Mouse (Mus musculus) CH12.LX (cell line): ENCODE results near the gene March1. TPM values are rescaled to one million over a fixed set of nuclear protein-coding genes. Genes with fewer than 3 reads are reported as not detected.

Source experiments
- DNase-seq: peaks from one replicate; pipeline ENCODE4 v3.0.0-alpha.2; 2013; ENCODE audit errors: extremely low read depth
- H3K27ac ChIP-seq: 2 replicates; pipeline ENCODE4 v1.5.1; 2012; ENCODE audit warnings: low read depth, mild to moderate bottlenecking, control low read depth, moderate library complexity; ENCODE audit not compliant: insufficient read depth
- H3K27me3 ChIP-seq: replicated peaks from 2 replicates; pipeline ENCODE3; 2012; ENCODE audit warnings: inconsistent platforms
- H3K36me3 ChIP-seq, 2 experiments: replicated peaks in 1 of 2; 2 replicates each; pipeline versions ENCODE3 to v1.6.1; 2012; ENCODE audit warnings: inconsistent platforms in 1 of 2, low read length in 1 of 2, mild to moderate bottlenecking in 1 of 2, mixed read lengths in 1 of 2, moderate library complexity in 1 of 2; ENCODE audit not compliant: control insufficient read depth in 1 of 2, insufficient read depth in 1 of 2
- H3K4me1 ChIP-seq, 2 experiments: 2 replicates each; pipeline ENCODE4 v1.6.1; 2012; ENCODE audit warnings: inconsistent platforms in 1 of 2, moderate library complexity in 1 of 2; ENCODE audit not compliant: insufficient read depth in 2 of 2, control insufficient read depth in 1 of 2
- H3K4me2 ChIP-seq: 2 replicates; pipeline ENCODE4 v1.6.1; 2012; ENCODE audit warnings: low read depth, mild to moderate bottlenecking, control low read depth; ENCODE audit not compliant: poor library complexity, insufficient read depth, severe bottlenecking
- H3K4me3 ChIP-seq, 3 experiments: fragments of 150-350 bp in 1 of 3; sonication (generic) in 1 of 3; replicated peaks in 1 of 3; 2 replicates each; pipeline versions ENCODE3 to v1.5.1; 2011 to 2012; ENCODE audit warnings: low read depth in 2 of 3, low read length in 2 of 3, mild to moderate bottlenecking in 2 of 3, moderate library complexity in 2 of 3, control low read depth in 1 of 3, improper control_type of control experiment in 1 of 3, inconsistent platforms in 1 of 3, mixed read lengths in 1 of 3; ENCODE audit not compliant: poor library complexity in 1 of 3
- H3K79me2 ChIP-seq: replicated peaks from 2 replicates; pipeline ENCODE4 v1.6.1; 2012; ENCODE audit warnings: mild to moderate bottlenecking, moderate library complexity; ENCODE audit not compliant: control insufficient read depth, poor library complexity, insufficient read depth, severe bottlenecking; ENCODE audit errors: extremely low read depth
- H3K9ac ChIP-seq: 2 replicates; pipeline ENCODE4 v1.6.1; 2012; ENCODE audit warnings: low read depth, mild to moderate bottlenecking, control low read depth, moderate library complexity; ENCODE audit not compliant: insufficient read depth
- H3K9me3 ChIP-seq: replicated peaks from 2 replicates; pipeline ENCODE3; 2012; ENCODE audit warnings: low read length, inconsistent platforms, mixed read lengths
- BHLHE40 ChIP-seq: IDR thresholded peaks from 2 replicates; pipeline ENCODE4 v1.6.1; 2011; ENCODE audit warnings: mild to moderate bottlenecking, low read depth, low read length, improper control_type of control experiment
- CHD1 ChIP-seq: IDR thresholded peaks from 2 replicates; pipeline ENCODE4 v1.6.1; 2012; ENCODE audit warnings: low read depth, low read length, improper control_type of control experiment, inconsistent platforms
- CHD2 ChIP-seq: IDR thresholded peaks from 2 replicates; pipeline ENCODE4 v1.6.1; 2011; ENCODE audit warnings: low read length, improper control_type of control experiment
- CTCF ChIP-seq, 2 experiments: IDR thresholded peaks in 1 of 2; conservative IDR thresholded peaks in 1 of 2; 2 replicates each; pipeline ENCODE4 v1.5.1; 2011 to 2012; ENCODE audit warnings: low read depth in 2 of 2, low read length in 2 of 2, improper control_type of control experiment in 1 of 2, inconsistent platforms in 1 of 2, mild to moderate bottlenecking in 1 of 2, moderate library complexity in 1 of 2
- ELF1 ChIP-seq: IDR thresholded peaks from 2 replicates; pipeline ENCODE4 v1.6.1; 2014; ENCODE audit warnings: low read depth, mild to moderate bottlenecking, inconsistent platforms, low read length, improper control_type of control experiment
- EP300 ChIP-seq: IDR thresholded peaks from 2 replicates; pipeline ENCODE4 v1.6.1; 2011; ENCODE audit warnings: low read length, improper control_type of control experiment
- ETS1 ChIP-seq: conservative IDR thresholded peaks from 2 replicates; pipeline ENCODE4 v1.6.1; 2012; ENCODE audit warnings: low read depth, mild to moderate bottlenecking, inconsistent platforms, low read length, improper control_type of control experiment, moderate library complexity
- JUN ChIP-seq: IDR thresholded peaks from 2 replicates; pipeline ENCODE4 v1.6.1; 2011; ENCODE audit warnings: low read depth, mild to moderate bottlenecking, low read length, improper control_type of control experiment, moderate library complexity; ENCODE audit not compliant: insufficient read depth
- JUND ChIP-seq: conservative IDR thresholded peaks from 2 replicates; pipeline ENCODE4 v1.6.1; 2011; ENCODE audit warnings: low read depth, low read length, improper control_type of control experiment
- MAFK ChIP-seq: IDR thresholded peaks from 2 replicates; pipeline ENCODE4 v1.6.1; 2011; ENCODE audit warnings: low read length, improper control_type of control experiment; ENCODE audit not compliant: insufficient replicate concordance
- MAX ChIP-seq: IDR thresholded peaks from 2 replicates; pipeline ENCODE4 v1.6.1; 2011; ENCODE audit warnings: low read length, improper control_type of control experiment
- MAZ ChIP-seq: IDR thresholded peaks from 2 replicates; pipeline ENCODE4 v1.6.1; 2012; ENCODE audit warnings: low read depth, mild to moderate bottlenecking, inconsistent platforms, low read length, improper control_type of control experiment, moderate library complexity
- MEF2A ChIP-seq: IDR thresholded peaks from 2 replicates; pipeline ENCODE4 v1.6.1; 2014; ENCODE audit warnings: low read depth, mild to moderate bottlenecking, inconsistent platforms, low read length, improper control_type of control experiment, borderline replicate concordance
- MXI1 ChIP-seq: IDR thresholded peaks from 2 replicates; pipeline ENCODE4 v1.6.1; 2011; ENCODE audit warnings: mild to moderate bottlenecking, low read depth, low read length, improper control_type of control experiment
- NELFE ChIP-seq: IDR thresholded peaks from 2 replicates; pipeline ENCODE4 v1.6.1; 2011; ENCODE audit warnings: low read depth, low read length, improper control_type of control experiment
- NRF1 ChIP-seq: IDR thresholded peaks from 2 replicates; pipeline ENCODE4 v1.6.1; 2014; ENCODE audit warnings: low read depth, mild to moderate bottlenecking, inconsistent platforms, low read length, improper control_type of control experiment, moderate library complexity
- POLR2A ChIP-seq: IDR thresholded peaks from 2 replicates; pipeline ENCODE4 v1.6.1; 2011; ENCODE audit warnings: low read depth, mild to moderate bottlenecking, improper control_type of control experiment, low read length
- POLR2AphosphoS2 ChIP-seq: IDR thresholded peaks from 2 replicates; pipeline ENCODE4 v1.6.1; 2011; ENCODE audit warnings: low read depth, low read length, improper control_type of control experiment
- RAD21 ChIP-seq: IDR thresholded peaks from 2 replicates; pipeline ENCODE4 v1.6.1; 2011; ENCODE audit warnings: low read depth, mild to moderate bottlenecking, low read length, improper control_type of control experiment, moderate library complexity
- SIN3A ChIP-seq: IDR thresholded peaks from 2 replicates; pipeline ENCODE4 v1.6.1; 2012; ENCODE audit warnings: low read length, improper control_type of control experiment, inconsistent platforms
- SMC3 ChIP-seq: IDR thresholded peaks from 2 replicates; pipeline ENCODE4 v1.6.1; 2011; ENCODE audit warnings: low read depth, low read length, improper control_type of control experiment
- UBTF ChIP-seq: IDR thresholded peaks from 2 replicates; pipeline ENCODE4 v1.6.1; 2012; ENCODE audit warnings: low read depth, mild to moderate bottlenecking, inconsistent platforms, low read length, improper control_type of control experiment, moderate library complexity
- USF1 ChIP-seq: IDR thresholded peaks from 2 replicates; pipeline ENCODE4 v1.6.1; 2014; ENCODE audit warnings: low read depth, mild to moderate bottlenecking, inconsistent platforms, low read length, improper control_type of control experiment
- ZC3H11A ChIP-seq: IDR thresholded peaks from 2 replicates; pipeline ENCODE4 v1.6.1; 2012; ENCODE audit warnings: low read depth, mild to moderate bottlenecking, inconsistent platforms, low read length, improper control_type of control experiment
- ZKSCAN1 ChIP-seq: IDR thresholded peaks from 2 replicates; pipeline ENCODE4 v1.6.1; 2012; ENCODE audit warnings: low read depth, inconsistent platforms, low read length, improper control_type of control experiment, borderline replicate concordance
- ZMIZ1 ChIP-seq: IDR thresholded peaks from 2 replicates; pipeline ENCODE4 v1.6.1; 2012; ENCODE audit warnings: low read depth, mild to moderate bottlenecking, inconsistent platforms, low read length, improper control_type of control experiment
- dilution Hi-C: fragments of 300-500 bp; cut with MboI; formaldehyde crosslinking; loops from 2 replicates; pipeline ENCODE4 v1.14.3; 2020; ENCODE audit warnings: low sequenced_read_pairs; ENCODE audit not compliant: extremely low pct_unique_long_range_greater_than_20kb, extremely low pct_ligation_motif_present
- in situ Hi-C: fragments of 300-500 bp; cut with MboI; formaldehyde crosslinking; loops from 3 replicates; pipeline ENCODE4 v1.14.3; 2019; ENCODE audit warnings: low sequenced_read_pairs, low pct_ligation_motif_present, low pct_unique_long_range_greater_than_20kb, mixed read lengths
- polyA plus RNA-seq: library from polyadenylated mRNA; unstranded; fragments of >175 nt; gene quantifications from 2 replicates; pipeline ENCODE4 v1.2.1, GENCODE M21; 2012; ENCODE audit warnings: low read depth; ENCODE audit not compliant: insufficient read length
- total RNA-seq, 2 experiments: library from RNA; depleted of rRNA; stranded (reverse); fragments of 300-350 nt in 1 of 2; fragments of >200 nt in 1 of 2; gene quantifications; 2 replicates each; pipeline ENCODE4 v1.2.3; 2012 to 2014

The March1 gene
- total and polyA plus RNA-seq, 3 experiments: 0.16 to 0.21 TPM; not detected in 1

- in situ Hi-C loops: loop anchor here (25.0 kb wide), 1 partner anchor 1279 kb away; no protein-coding TSS in a partner anchor
- H3K4me1 ChIP-seq: peaks cover 11 to 41% of the 10 kb centered on the region in 2 experiments
- no peak overlapping the region for H3K4me2 ChIP-seq
- no peaks in the 10 kb centered on the region for H3K79me2 ChIP-seq
- H3K9me3 ChIP-seq: no peaks in the 10 kb centered on the region
- H3K9ac ChIP-seq: no peak overlapping the region
- no peak overlapping the region for H3K27ac ChIP-seq
- H3K36me3 ChIP-seq: no peaks in the 10 kb centered on the region
- no peak overlapping the region for H3K4me3 ChIP-seq
- dilution Hi-C loops: no loop called here
- no peaks in the 10 kb centered on the region for H3K27me3 ChIP-seq
- peak; percentile 45 for TF ChIP-seq ZC3H11A
- peak; percentile 91 for TF ChIP-seq RAD21
- peak in 1 of 2 experiments; percentile 76; a peak in 2 of 4 replicates for TF ChIP-seq CTCF (conservative IDR thresholded peaks at IDR 0.05 in 1 of 2, IDR thresholded peaks at IDR 0.05 in 1 of 2; ENCODE audit: low read depth in 2 of 2, low read length in 2 of 2)
- TF ChIP-seq CHD2: no peak
- no peak for TF ChIP-seq ZMIZ1
- TF ChIP-seq SMC3: peak; percentile 73
- TF ChIP-seq MXI1: no peak
- TF ChIP-seq JUND: 0 out of 2 replicates have a peak, but pooled peaks have one; percentile 24
- DNase-seq: peak; percentile 28
Measured at GRCm38 (mm10) chr8:66441123-66441522, 823.4 kb downstream of the March1 start.

- dilution Hi-C loops: no loop called here
- DNase-seq: peak; percentile 63
Measured at GRCm38 (mm10) chr8:66442778-66443177, 825.1 kb downstream of the March1 start.

More at GRCm38 (mm10) chr8:66442778-66443177, 825.1 kb downstream of the March1 start:
- no peaks in the 10 kb centered on the region for H3K36me3 ChIP-seq
- H3K4me1 ChIP-seq: peaks cover 11 to 31% of the 10 kb centered on the region in 2 experiments
- H3K27ac ChIP-seq: no peak overlapping the region
- no peak overlapping the region for H3K4me2 ChIP-seq
- in situ Hi-C loops: loop anchor here (25.0 kb wide), 1 partner anchor 1280 kb away; no protein-coding TSS in a partner anchor
- H3K9ac ChIP-seq: no peak overlapping the region
- H3K4me3 ChIP-seq: no peak overlapping the region
- no peaks in the 10 kb centered on the region for H3K9me3 ChIP-seq
- no peak for TF ChIP-seq NRF1
- TF ChIP-seq POLR2AphosphoS2: no peak
- TF ChIP-seq EP300: no peak
- TF ChIP-seq CTCF (conservative IDR thresholded peaks at IDR 0.05 in 1 of 2, IDR thresholded peaks at IDR 0.05 in 1 of 2; ENCODE audit: low read depth in 2 of 2, low read length in 2 of 2): peak; percentile 19 to 78; a peak in 2 of 4 replicates
- TF ChIP-seq POLR2A: no peak
- no peak for TF ChIP-seq JUN
- no peak for TF ChIP-seq USF1
- no peak for TF ChIP-seq MAZ
- no peak for TF ChIP-seq ETS1
- no peak for TF ChIP-seq CHD2
- TF ChIP-seq MAX: no peak
- peak; percentile 75 for TF ChIP-seq RAD21
- no peak for TF ChIP-seq ZKSCAN1
- no peak for TF ChIP-seq NELFE
- no peak for TF ChIP-seq MAFK
- no peak for TF ChIP-seq JUND
- TF ChIP-seq SMC3: peak; percentile 70
- TF ChIP-seq SIN3A: no peak
- no peak for TF ChIP-seq ELF1
- no peak for TF ChIP-seq BHLHE40
- no peak for TF ChIP-seq MXI1
- no peak for TF ChIP-seq CHD1
- TF ChIP-seq UBTF: no peak
- TF ChIP-seq MEF2A: no peak
- TF ChIP-seq, all 38 proteins: peak for 3
- Histone ChIP-seq H3K79me2 (no peaks in the 10 kb centered on the region), H3K27me3 (no peaks in the 10 kb centered on the region)
